Mouse (Mus musculus): ENCODE measurements around the gene Cldn14. TPM values are rescaled to one million over a fixed set of nuclear protein-coding genes. Genes with fewer than 3 reads are reported as not detected.
"Not testable (repeated sequence)": the region's sequence is repeated elsewhere in the genome, so short reads cannot be mapped to it uniquely, and the experiment has no call there.

Gene Cldn14
- total RNA-seq, 2 experiments from 2014 or later, result not detected

GRCm38 (mm10) chr16:94010156-94010555 is 1.5 kb upstream of the Cldn14 start:
- intact Hi-C loops (cut with DNase I), result no loop called here
- no peak for DNase-seq

- intact Hi-C loops (cut with DNase I), result no loop called here
- no peak for DNase-seq
Measured at GRCm38 (mm10) chr16:94009356-94009755, 719 bp upstream of the Cldn14 start.

GRCm38 (mm10) chr16:94006706-94007665 is 1.7 kb downstream of the Cldn14 start:
- no peak for DNase-seq
- intact Hi-C loops (cut with DNase I), result no loop called here

GRCm38 (mm10) chr16:94003478-94003877 is 5.2 kb downstream of the Cldn14 start:
- intact Hi-C loops (cut with DNase I), result no loop called here
- no peak for DNase-seq

- DNase-seq, result no peak
- intact Hi-C loops (cut with DNase I), result no loop called here
Measured at GRCm38 (mm10) chr16:94001366-94001765, 7.3 kb downstream of the Cldn14 start.

- intact Hi-C loops (cut with DNase I), result no loop called here
- no peak for DNase-seq
Measured at GRCm38 (mm10) chr16:93998895-93999294, 9.7 kb downstream of the Cldn14 start.

GRCm38 (mm10) chr16:93983576-93983975 is 25.1 kb downstream of the Cldn14 start:
- intact Hi-C loops (cut with DNase I), result no loop called here
- no peak for DNase-seq

GRCm38 (mm10) chr16:93982341-93982740 is 26.3 kb downstream of the Cldn14 start:
- DNase-seq, result no peak
- intact Hi-C loops (cut with DNase I), result no loop called here

GRCm38 (mm10) chr16:93981190-93981841 is 27.3 kb downstream of the Cldn14 start:
- intact Hi-C loops (cut with DNase I), result no loop called here
- no peak for DNase-seq

GRCm38 (mm10) chr16:93980338-93980737 is 28.3 kb downstream of the Cldn14 start:
- DNase-seq; intact Hi-C loops (cut with DNase I): not testable (repeated sequence)

GRCm38 (mm10) chr16:93979316-93979715 is 29.3 kb downstream of the Cldn14 start:
- no peak for DNase-seq
- intact Hi-C loops (cut with DNase I), result no loop called here

- intact Hi-C loops (cut with DNase I), result loop anchor here (2.0 kb wide), 1 partner anchor 39 kb away; no protein-coding TSS in a partner anchor
- DNase-seq, result no peak
Measured at GRCm38 (mm10) chr16:93977587-93977986, 31.1 kb downstream of the Cldn14 start.

GRCm38 (mm10) chr16:93976907-93977306 is 31.7 kb downstream of the Cldn14 start:
- DNase-seq, result no peak
- intact Hi-C loops (cut with DNase I), result loop anchor here (2.0 kb wide), 1 partner anchor 38 kb away; no protein-coding TSS in a partner anchor

GRCm38 (mm10) chr16:93975430-93975829 is 33.2 kb downstream of the Cldn14 start:
- DNase-seq, result no peak
- intact Hi-C loops (cut with DNase I), result no loop called here

- DNase-seq, result no peak
- intact Hi-C loops (cut with DNase I), result no loop called here
Measured at GRCm38 (mm10) chr16:93974278-93974677, 34.4 kb downstream of the Cldn14 start.

GRCm38 (mm10) chr16:93973554-93973953 is 35.1 kb downstream of the Cldn14 start:
- intact Hi-C loops (cut with DNase I), result no loop called here
- DNase-seq, result no peak

- no peak for DNase-seq
- intact Hi-C loops (cut with DNase I), result no loop called here
Measured at GRCm38 (mm10) chr16:93973123-93973522, 35.5 kb downstream of the Cldn14 start.

GRCm38 (mm10) chr16:93971046-93971445 is 37.6 kb downstream of the Cldn14 start:
- intact Hi-C loops (cut with DNase I), result no loop called here
- no peak for DNase-seq

- intact Hi-C loops (cut with DNase I), result no loop called here
- DNase-seq, result no peak
Measured at GRCm38 (mm10) chr16:93967893-93968292, 40.7 kb downstream of the Cldn14 start.

- DNase-seq, result no peak
- intact Hi-C loops (cut with DNase I), result no loop called here
Measured at GRCm38 (mm10) chr16:93962283-93962682, 46.4 kb downstream of the Cldn14 start.

GRCm38 (mm10) chr16:93961099-93961646 is 47.5 kb downstream of the Cldn14 start:
- intact Hi-C loops (cut with DNase I), result no loop called here
- DNase-seq, result no peak

All from heart, postnatal 36 days (tissue).